Mouse (Mus musculus) ES-Bruce4 (cell line): ENCODE results near the gene Pus7. TPM values are rescaled to one million over a fixed set of nuclear protein-coding genes. Genes with fewer than 3 reads are reported as not detected.
"Not testable (repeated sequence)": the region's sequence is repeated elsewhere in the genome, so short reads cannot be mapped to it uniquely, and the experiment has no call there.

Experiments used
- H3K27ac ChIP-seq: 2 replicates; pipeline ENCODE4 v1.5.1; 2012; ENCODE audit warnings: low read length, inconsistent platforms; ENCODE audit not compliant: insufficient read depth
- H3K27me3 ChIP-seq: 2 replicates; pipeline ENCODE4 v1.6.1; 2012; ENCODE audit warnings: mild to moderate bottlenecking, low read length, inconsistent platforms; ENCODE audit not compliant: control insufficient read depth, poor library complexity, insufficient read depth, severe bottlenecking
- H3K36me3 ChIP-seq: 2 replicates; pipeline ENCODE4 v1.6.1; 2012; ENCODE audit warnings: inconsistent platforms, mild to moderate bottlenecking, low read length, moderate library complexity; ENCODE audit not compliant: control insufficient read depth, poor library complexity, insufficient read depth, severe bottlenecking
- H3K4me1 ChIP-seq: one replicate; pipeline ENCODE4 v1.8.1; 2011; ENCODE audit warnings: low read length; ENCODE audit not compliant: control insufficient read depth, insufficient read depth
- H3K4me3 ChIP-seq: 2 replicates; pipeline ENCODE4 v1.5.1; 2011; ENCODE audit warnings: low read depth, mild to moderate bottlenecking, low read length
- H3K9ac ChIP-seq: 2 replicates; pipeline ENCODE4 v1.6.1; 2012; ENCODE audit warnings: low read depth, mild to moderate bottlenecking, inconsistent platforms; ENCODE audit not compliant: poor library complexity, severe bottlenecking
- H3K9me3 ChIP-seq: replicated peaks from 2 replicates; pipeline ENCODE4 v1.6.1; 2012; ENCODE audit warnings: mild to moderate bottlenecking, low read length, inconsistent platforms; ENCODE audit not compliant: control insufficient read depth, poor library complexity, insufficient read depth, severe bottlenecking
- CTCF ChIP-seq: IDR thresholded peaks from one replicate; pipeline ENCODE4 v1.8.1; 2011; ENCODE audit warnings: low read depth, low read length
- EP300 ChIP-seq: IDR thresholded peaks from 2 replicates; pipeline ENCODE4 v1.6.1; 2011; ENCODE audit warnings: low read depth, low read length; ENCODE audit not compliant: insufficient read depth
- POLR2A ChIP-seq: IDR thresholded peaks from one replicate; pipeline ENCODE4 v1.8.1; 2011; ENCODE audit warnings: low read length; ENCODE audit not compliant: insufficient read depth
- polyA plus RNA-seq: library from polyadenylated mRNA; stranded (reverse); fragments of >200 nt; gene quantifications from 2 replicates; pipeline ENCODE4 v1.2.4, GENCODE M21; 2011; ENCODE audit warnings: low read depth; ENCODE audit not compliant: missing spikeins, insufficient read depth, insufficient read length

The Pus7 gene
- polyA plus RNA-seq, 1 experiment: 68.6 TPM

- no peak overlapping the region for H3K27ac ChIP-seq
- no peaks in the 10 kb centered on the region for H3K27me3 ChIP-seq
- peaks cover 30% of the 10 kb centered on the region for H3K9me3 ChIP-seq
- TF ChIP-seq CTCF (no peak), POLR2A (no peak), EP300 (no peak)
- H3K4me3 ChIP-seq: no peak overlapping the region
- no peak overlapping the region for H3K9ac ChIP-seq
- H3K4me1 ChIP-seq: no peaks in the 10 kb centered on the region
- peaks cover 24% of the 10 kb centered on the region for H3K36me3 ChIP-seq
Measured at GRCm38 (mm10) chr5:23713401-23714335, 69.8 kb downstream of the Pus7 start.

- TF ChIP-seq CTCF: peak; percentile 2
- TF ChIP-seq POLR2A: no peak
- no peak for TF ChIP-seq EP300
- Histone ChIP-seq H3K4me1 (no peaks in the 10 kb centered on the region), H3K4me3 (peak overlapping the region; percentile 97), H3K9ac (peak overlapping the region; percentile 60), H3K36me3 (peaks cover 30% of the 10 kb centered on the region), H3K9me3 (peaks cover 42% of the 10 kb centered on the region), H3K27me3 (no peaks in the 10 kb centered on the region), H3K27ac (no peak overlapping the region)
Measured at GRCm38 (mm10) chr5:23712130-23713001, 71.1 kb downstream of the Pus7 start.

GRCm38 (mm10) chr5:23711671-23712129 is 71.8 kb downstream of the Pus7 start:
- Histone ChIP-seq H3K4me3 (peak overlapping the region; percentile 97), H3K9me3 (peaks cover 48% of the 10 kb centered on the region), H3K9ac (peak overlapping the region; percentile 60), H3K36me3 (peaks cover 36% of the 10 kb centered on the region)
- not testable (repeated sequence) for H3K27me3 ChIP-seq, H3K4me1 ChIP-seq, H3K27ac ChIP-seq

DNA sequence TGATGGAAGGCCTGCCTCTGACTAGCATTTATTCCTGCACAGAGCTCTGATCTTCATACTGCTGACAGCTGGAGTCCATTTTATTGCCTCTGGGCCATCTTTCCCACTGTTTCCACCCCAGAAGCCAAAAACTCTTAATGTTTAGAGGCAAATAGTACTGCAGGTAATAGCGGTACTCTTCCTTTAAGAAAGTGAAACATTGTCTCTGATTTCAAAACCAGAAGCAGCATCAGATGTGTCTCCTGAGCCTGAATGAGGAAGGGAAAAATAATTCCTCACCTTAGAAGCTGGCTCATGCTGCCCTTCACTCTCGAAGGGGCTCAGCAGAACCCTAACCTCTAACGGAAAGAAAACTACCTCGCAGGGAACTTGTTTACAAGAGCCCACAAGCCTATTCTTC is 72.3 kb downstream of the Pus7 start:
- no peaks in the 10 kb centered on the region for H3K27me3 ChIP-seq
- H3K9me3 ChIP-seq: peaks cover 52% of the 10 kb centered on the region
- no peak overlapping the region for H3K27ac ChIP-seq
- peaks cover 39% of the 10 kb centered on the region for H3K36me3 ChIP-seq
- H3K9ac ChIP-seq: no peak overlapping the region
- no peak overlapping the region for H3K4me3 ChIP-seq
- TF ChIP-seq EP300 (no peak), CTCF (no peak), POLR2A (no peak)
- no peaks in the 10 kb centered on the region for H3K4me1 ChIP-seq

DNA sequence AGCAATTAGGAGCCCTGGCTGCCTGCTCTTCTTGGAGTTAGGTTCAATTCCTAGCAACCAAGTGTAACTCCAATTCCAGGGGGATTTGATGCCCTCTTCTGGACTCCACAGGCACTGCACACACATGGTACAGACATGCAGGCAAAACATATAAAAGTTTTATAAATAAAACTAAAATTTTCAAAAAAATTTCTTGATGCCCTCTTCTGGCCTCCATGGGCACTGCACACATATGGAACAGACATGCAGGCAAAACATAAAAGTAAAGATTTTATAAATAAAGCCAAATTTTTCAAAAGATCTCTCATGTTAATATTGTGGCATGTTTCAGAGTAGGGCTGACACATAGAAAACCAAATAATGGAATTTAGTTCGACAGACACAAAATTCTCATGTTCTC is 73.8 kb downstream of the Pus7 start:
- H3K4me3 ChIP-seq: no peak overlapping the region
- no peaks in the 10 kb centered on the region for H3K27me3 ChIP-seq
- H3K9me3 ChIP-seq: peaks cover 62% of the 10 kb centered on the region
- H3K4me1 ChIP-seq: no peaks in the 10 kb centered on the region
- H3K36me3 ChIP-seq: peaks cover 39% of the 10 kb centered on the region
- no peak overlapping the region for H3K9ac ChIP-seq
- TF ChIP-seq CTCF (no peak), EP300 (no peak), POLR2A (no peak)
- H3K27ac ChIP-seq: no peak overlapping the region

- not testable (repeated sequence) for H3K4me1 ChIP-seq, H3K4me3 ChIP-seq, H3K27ac ChIP-seq, H3K9ac ChIP-seq, H3K27me3 ChIP-seq
- Histone ChIP-seq H3K36me3 (peaks cover 55% of the 10 kb centered on the region), H3K9me3 (peaks cover 87% of the 10 kb centered on the region)
Measured at GRCm38 (mm10) chr5:23706601-23707597, 76.6 kb downstream of the Pus7 start.
